11 mouse cellular contexts compared by ENCODE assay signal in the genomic region with DNA sequence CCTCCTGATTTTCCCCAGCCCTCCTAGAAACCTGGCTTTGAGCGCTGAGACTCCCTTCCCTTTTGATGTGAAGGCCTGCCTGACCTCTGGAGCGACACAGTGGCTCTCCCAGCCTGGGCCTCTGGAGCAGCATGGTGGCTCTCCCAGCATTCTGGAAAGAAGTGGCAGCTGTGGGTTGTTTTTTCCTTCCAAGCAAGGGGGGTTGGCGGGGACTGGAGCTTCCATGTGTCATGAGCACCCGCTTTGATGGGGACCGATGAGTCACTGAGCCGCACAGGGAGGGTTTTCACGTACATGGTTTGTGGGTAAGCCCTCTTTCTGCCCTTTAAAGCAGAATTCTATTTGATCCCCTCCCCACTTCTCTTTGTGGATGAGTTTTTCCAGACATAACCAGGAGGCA.
DNase-seq lines count a peak whose midpoint lies in the region; ATAC-seq lines count a peak whose summit lies in the region.
"Had no signal": no experiment of that assay in that cellular context is flagged by ENCODE, and none has a peak within 500 bp of the region (broad histone marks: within the 10 kb centered on the region; RNA-seq: fewer than 3 reads in every experiment).

No protein-coding gene starts in this region.

- no peaks in the 10 kb centered on the region for H3K9me3 ChIP-seq in heart, embryonic 10.5 days

- intact Hi-C loops in left cerebral cortex, postnatal 4 days (cut with DNase I): no loop called here

- ATAC-seq in frontal cortex, adult (ENCODE audit: low TSS enrichment): peak; percentile 87
- no peak for ATAC-seq in monocyte, adult 5-6 weeks (replicated peaks; ENCODE audit: insufficient number of reproducible peaks, low FRiP score, low TSS enrichment, poor library complexity, severe bottlenecking)
- ATAC-seq: activated CD4-positive, CD25-positive, alpha-beta regulatory T cell, adult 4 months had no signal

- H3K4me3 ChIP-seq in heart, embryonic 10.5 days: no peak overlapping the region

- H3K36me3 ChIP-seq in heart, embryonic 10.5 days: peaks cover 17% of the 10 kb centered on the region

- no peak for DNase-seq in heart, embryonic 10.5 days (ENCODE audit: low spot score)
- DNase-seq in heart, adult 9 months (ENCODE audit: low spot score in 2 of 2): no peak
- DNase-seq in 416B (ENCODE audit: low read depth): peak; percentile 76
- peak; percentile 20 for DNase-seq in left cerebral cortex, postnatal 4 days
- no peak for DNase-seq in cerebellum, postnatal 4 days (ENCODE audit: low spot score in 2 of 2)
- DNase-seq in ovary, postnatal 14 days (ENCODE audit: low spot score): no peak
- DNase-seq: kidney, adult 18-20 months had no signal

- no peaks in the 10 kb centered on the region for H3K27me3 ChIP-seq in heart, embryonic 10.5 days (ENCODE audit: insufficient read depth, poor library complexity, severe bottlenecking)

- H3K27ac ChIP-seq in heart, embryonic 10.5 days: 0 out of 2 replicates have a peak overlapping the region, but pooled peaks have one; percentile 11
- H3K27ac ChIP-seq: macrophage had no signal

- WGBS in heart, embryonic 10.5 days: 79% methylated on average over 7 of the region's 7 CpGs

- peaks cover 26% of the 10 kb centered on the region; the same call in 1 of the 2 replicates for H3K4me1 ChIP-seq in heart, embryonic 10.5 days

Comparison
In these comparisons a context has a peak if more than half of its experiments do, and no peak if none do; other contexts are left out.
1. DNase-seq: peak in 416B (single experiment) and left cerebral cortex, postnatal 4 days (single experiment); none in heart, embryonic 10.5 days (single experiment), heart, adult 9 months (0 of 2), cerebellum, postnatal 4 days (0 of 2) and ovary, postnatal 14 days (single experiment).